Mouse (Mus musculus) left cerebral cortex, adult 18-20 months (tissue): Measurements from ENCODE around the gene Zfp958. TPM values are rescaled to one million over a fixed set of nuclear protein-coding genes. Genes with fewer than 3 reads are reported as not detected.
A peak's percentile ranks its signal among the peaks of the same experiment; 100 is the strongest.
"Not testable (repeated sequence)": the region's sequence is repeated elsewhere in the genome, so short reads cannot be mapped to it uniquely, and the experiment has no call there.

Source experiments
- DNase-seq, 2 experiments: peaks; one replicate each; pipeline ENCODE4 v3.0.0; 2021 to 2022; ENCODE audit warnings: low spot score in 2 of 2, mixed read lengths in 1 of 2
- long read RNA-seq, 2 experiments: library from polyadenylated mRNA; stranded (forward); transcript quantifications; one replicate each; pipeline ENCODE4 v2.0.0; 2021
- total RNA-seq, 2 experiments: library from RNA; stranded (reverse); gene quantifications; 2 replicates each; pipeline ENCODE4 v1.2.3; 2021

Zfp958 gene
- total RNA-seq: 10 to 100 TPM; 13.3 to 13.7 TPM
- long read RNA-seq, experiment 1, transcript Zfp958-202 (4 exons, 2,364 nt): major isoform, 6 of 9 reads
- long read RNA-seq, experiment 1, partial matches to known transcripts: 0 of 9 reads
- long read RNA-seq, experiment 1, other reads (novel, unspliced or antisense): 3 of 9 reads
- long read RNA-seq, experiment 2, partial matches to known transcripts: 0 of 6 reads
- long read RNA-seq, experiment 2, other reads (novel, unspliced or antisense): 4 of 6 reads

GRCm38 (mm10) chr8:4612932-4613853, at the start of gene Zfp958:
TSS of gene Zfp958 (plus strand) at chr8:4613167.
- peak; percentile 95 to 97 for DNase-seq

- DNase-seq: no peak
These were observed 31.0 kb upstream of the Zfp958 start for GRCm38 (mm10) chr8:4581986-4582385.

- no peak for DNase-seq
These were observed 30.2 kb upstream of the Zfp958 start for GRCm38 (mm10) chr8:4582754-4583178.

- DNase-seq: no peak
These were observed 28.3 kb upstream of the Zfp958 start for GRCm38 (mm10) chr8:4584660-4585059.

- DNase-seq: no peak
These were observed 26.6 kb upstream of the Zfp958 start for GRCm38 (mm10) chr8:4586356-4586755.

- peak; percentile 9 to 19 for DNase-seq
These were observed 24.6 kb upstream of the Zfp958 start for GRCm38 (mm10) chr8:4588165-4589000.

- DNase-seq: no peak
These were observed 4.1 kb upstream of the Zfp958 start for GRCm38 (mm10) chr8:4608896-4609295.

- not testable (repeated sequence) for DNase-seq
These were observed 1.3 kb upstream of the Zfp958 start for GRCm38 (mm10) chr8:4611626-4612175.

- no peak for DNase-seq
These were observed 14.4 kb downstream of the Zfp958 start for GRCm38 (mm10) chr8:4627349-4627748.

- no peak for DNase-seq
These were observed 24.1 kb downstream of the Zfp958 start for GRCm38 (mm10) chr8:4637071-4637470.

GRCm38 (mm10) chr8:4642974-4643373, 30.0 kb downstream of the Zfp958 start:
- not testable (repeated sequence) for DNase-seq

GRCm38 (mm10) chr8:4656536-4656935, 43.6 kb downstream of the Zfp958 start:
- DNase-seq: peak; percentile 44 to 51

GRCm38 (mm10) chr8:4675191-4676003, 62.4 kb downstream of the Zfp958 start:
- DNase-seq: no peak

GRCm38 (mm10) chr8:4676586-4676985, 63.6 kb downstream of the Zfp958 start:
- DNase-seq: no peak

- peak; percentile 98 for DNase-seq
These were observed 64.6 kb downstream of the Zfp958 start for GRCm38 (mm10) chr8:4677265-4678217.

GRCm38 (mm10) chr8:4678218-4678907, 65.4 kb downstream of the Zfp958 start:
- DNase-seq: peak; percentile 87 to 91

GRCm38 (mm10) chr8:4678908-4679545, 66.1 kb downstream of the Zfp958 start:
- DNase-seq: no peak

GRCm38 (mm10) chr8:4679796-4680195, 66.8 kb downstream of the Zfp958 start:
- no peak for DNase-seq
